Mouse (Mus musculus) myocyte (in vitro differentiated cells): ENCODE data around the gene Cd27.

ENCODE experiments used
- CEBPB ChIP-seq: IDR thresholded peaks from 2 replicates; pipeline ENCODE4 v1.6.1; 2011; ENCODE audit warnings: mild to moderate bottlenecking, moderate library complexity; ENCODE audit not compliant: poor library complexity, insufficient read depth, severe bottlenecking
- E2F4 ChIP-seq: IDR thresholded peaks from one replicate; pipeline ENCODE4 v1.6.1; 2011; ENCODE audit warnings: mild to moderate bottlenecking, control low read depth, moderate library complexity; ENCODE audit not compliant: insufficient read depth
- MAX ChIP-seq: IDR thresholded peaks from one replicate; pipeline ENCODE4 v1.6.1; 2011; ENCODE audit warnings: low read depth, mild to moderate bottlenecking, control low read depth
- MYOD1 ChIP-seq, 3 experiments: IDR thresholded peaks; one replicate each; pipeline ENCODE4 v1.6.1; 2011; ENCODE audit warnings: control low read depth in 2 of 3, low read depth in 2 of 3, mild to moderate bottlenecking in 2 of 3, moderate library complexity in 1 of 3; ENCODE audit not compliant: insufficient read length in 2 of 3, control insufficient read depth in 1 of 3
- MYOG ChIP-seq, 3 experiments: IDR thresholded peaks; one replicate each; pipeline ENCODE4 v1.6.1; 2011; ENCODE audit warnings: control low read depth in 2 of 3, low read depth in 2 of 3, mild to moderate bottlenecking in 2 of 3; ENCODE audit not compliant: insufficient read length in 2 of 3, control insufficient read depth in 1 of 3, insufficient read depth in 1 of 3
- POLR2A ChIP-seq: IDR thresholded peaks from one replicate; pipeline ENCODE4 v1.6.1; 2011; ENCODE audit warnings: low read depth, mild to moderate bottlenecking, control low read depth, moderate library complexity; ENCODE audit not compliant: insufficient read length
- POLR2AphosphoS2 ChIP-seq: IDR thresholded peaks from one replicate; pipeline ENCODE4 v1.6.1; 2011; ENCODE audit warnings: low read depth, control low read depth; ENCODE audit not compliant: insufficient read length
- REST ChIP-seq: IDR thresholded peaks from one replicate; pipeline ENCODE4 v1.6.1; 2011; ENCODE audit warnings: mild to moderate bottlenecking, control low read depth, moderate library complexity; ENCODE audit not compliant: insufficient read depth, insufficient read length
- SRF ChIP-seq: IDR thresholded peaks from one replicate; pipeline ENCODE4 v1.6.1; 2011; ENCODE audit warnings: low read depth; ENCODE audit not compliant: control insufficient read depth, insufficient read length
- TCF12 ChIP-seq: IDR thresholded peaks from one replicate; pipeline ENCODE4 v1.6.1; 2011; ENCODE audit warnings: mild to moderate bottlenecking, control low read depth; ENCODE audit not compliant: poor library complexity, insufficient read depth, severe bottlenecking
- TCF3 ChIP-seq: IDR thresholded peaks from one replicate; pipeline ENCODE4 v1.6.1; 2011; ENCODE audit warnings: low read depth, control low read depth; ENCODE audit not compliant: insufficient read length
- USF1 ChIP-seq: IDR thresholded peaks from one replicate; pipeline ENCODE4 v1.6.1; 2011; ENCODE audit warnings: low read depth, mild to moderate bottlenecking, control low read depth, moderate library complexity

DNA sequence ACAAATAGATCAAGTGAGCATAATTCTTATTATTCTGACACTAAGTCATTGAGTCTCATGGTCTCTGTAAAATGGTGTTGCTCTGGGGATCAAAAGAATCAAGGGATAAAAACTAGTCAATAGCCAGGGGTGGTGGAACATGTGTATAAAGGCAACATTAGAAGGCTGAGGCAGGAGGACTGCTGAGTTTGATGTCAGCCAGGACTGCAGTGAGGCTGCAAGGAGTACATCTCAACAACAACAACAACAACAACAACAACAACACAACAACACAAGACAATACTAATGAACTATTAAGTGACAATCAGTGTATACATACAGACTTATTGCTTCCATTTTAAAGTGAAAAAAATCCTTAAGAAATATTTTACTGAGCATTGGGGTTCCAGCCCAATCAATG is 46.0 kb downstream of the Cd27 start:
- TF ChIP-seq POLR2A (no peak), POLR2AphosphoS2 (no peak), E2F4 (no peak), MYOD1 (IDR thresholded peaks at IDR 0.05; ENCODE audit: control insufficient read depth in 1 of 3, insufficient read length in 2 of 3, low read depth in 2 of 3) (no peak), CEBPB (no peak), SRF (no peak), USF1 (no peak), MAX (no peak), MYOG (IDR thresholded peaks at IDR 0.05; ENCODE audit: control insufficient read depth in 1 of 3, insufficient read depth in 1 of 3, insufficient read length in 2 of 3, low read depth in 2 of 3) (no peak), TCF12 (no peak), REST (no peak), TCF3 (no peak)
